Mouse (Mus musculus) cerebral cortex, adult 2 months (tissue): ENCODE results near the gene Gramd4.

Experiments used
- WGBS: fragments of 180-500 bp; shearing (Covaris S2); methylation state at CpG from one replicate; pipeline ENCODE4 v1.1.7; 2018; 5-methylcytosine and 5-hydroxymethylcytosine counted together

The Gramd4 gene

DNA sequence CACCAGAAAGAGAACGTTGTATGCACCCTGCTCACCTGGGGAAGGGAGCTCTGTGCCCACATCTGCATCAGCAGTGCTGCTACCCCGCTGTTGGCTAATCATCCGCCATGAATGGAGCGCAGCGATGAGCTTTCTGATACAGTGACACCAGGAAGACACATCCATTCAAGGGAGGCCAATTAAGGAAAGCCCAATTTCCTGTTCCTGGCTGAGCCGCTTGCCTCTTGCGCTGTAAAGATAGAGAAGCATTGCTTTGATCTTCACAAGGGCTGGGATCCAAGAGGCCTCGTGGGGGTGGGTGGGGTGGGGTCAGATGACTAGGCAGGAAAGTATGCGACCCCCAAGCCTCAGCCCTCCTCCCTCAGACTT, 55.8 kb downstream of the Gramd4 start:
- WGBS: 29% methylated on average over 9 of the region's 9 CpGs

DNA sequence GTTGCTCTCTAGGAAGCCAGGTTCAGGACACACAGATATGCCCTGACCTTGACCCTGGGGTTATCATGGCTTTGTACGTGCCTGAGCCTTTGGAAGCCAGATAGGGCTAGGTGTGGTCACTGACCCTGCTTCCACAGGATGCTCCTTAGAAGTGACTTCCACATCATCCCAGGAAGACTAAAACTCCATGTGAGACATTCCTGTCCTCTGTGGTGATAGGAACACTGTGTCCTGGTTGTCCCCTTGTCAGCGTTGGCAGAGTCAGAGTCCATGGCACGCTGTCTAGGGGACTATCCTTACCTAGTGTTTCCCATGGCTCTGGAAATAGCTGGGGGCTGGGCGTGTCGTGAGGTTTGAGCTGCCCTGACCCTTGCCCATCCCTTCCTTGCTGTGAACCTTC, 58.9 kb downstream of the Gramd4 start:
- 80% methylated on average over 5 of the region's 5 CpGs for WGBS

DNA sequence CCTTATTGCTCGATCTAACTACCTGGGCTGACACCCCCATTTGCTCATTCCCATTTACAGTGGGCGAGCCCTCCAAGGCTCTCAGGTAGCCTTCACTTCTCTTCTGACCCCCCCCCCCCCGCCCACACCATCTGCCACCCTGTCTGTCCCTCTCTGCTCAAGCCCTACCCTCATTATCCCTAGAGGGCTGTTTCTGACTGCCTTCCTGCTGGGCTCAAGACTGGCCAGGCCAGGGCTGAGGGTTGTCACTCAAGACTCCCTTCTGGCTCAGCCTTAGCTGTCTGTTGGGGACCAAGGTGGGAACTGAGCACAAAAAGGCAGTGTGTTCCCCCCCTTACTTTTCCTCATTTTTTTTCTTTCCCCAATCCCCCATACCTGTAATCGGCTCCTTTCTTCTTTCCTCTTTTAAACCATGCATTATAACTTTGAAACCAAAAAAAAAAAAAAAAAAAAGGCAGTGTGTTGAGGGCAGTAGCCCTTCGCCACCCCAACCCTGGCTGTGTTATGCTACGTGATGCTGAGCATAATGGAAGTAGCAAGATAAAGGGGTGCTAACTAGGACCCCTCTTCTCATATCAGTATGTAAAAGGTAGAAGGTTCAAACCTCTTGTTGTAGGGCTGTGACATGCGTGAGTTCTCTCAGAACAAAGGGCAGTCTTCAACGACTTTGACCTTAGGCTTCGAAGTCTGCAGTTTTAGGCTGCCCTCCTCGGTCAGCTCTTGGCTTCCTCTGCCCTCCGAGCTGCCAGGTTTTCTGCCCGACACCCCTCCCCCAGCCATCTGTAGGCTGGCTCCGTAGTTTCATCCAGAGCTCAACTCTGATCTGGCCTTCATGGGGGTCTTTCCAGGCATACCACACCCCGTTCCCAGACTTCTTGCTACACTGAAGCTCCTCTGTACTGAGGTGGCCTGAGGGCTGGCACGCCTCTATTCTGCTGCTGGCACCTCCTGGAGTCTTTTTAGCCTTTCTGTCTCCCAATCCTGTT, 59.9 kb downstream of the Gramd4 start:
- 61% methylated on average over 15 of the region's 15 CpGs for WGBS

DNA sequence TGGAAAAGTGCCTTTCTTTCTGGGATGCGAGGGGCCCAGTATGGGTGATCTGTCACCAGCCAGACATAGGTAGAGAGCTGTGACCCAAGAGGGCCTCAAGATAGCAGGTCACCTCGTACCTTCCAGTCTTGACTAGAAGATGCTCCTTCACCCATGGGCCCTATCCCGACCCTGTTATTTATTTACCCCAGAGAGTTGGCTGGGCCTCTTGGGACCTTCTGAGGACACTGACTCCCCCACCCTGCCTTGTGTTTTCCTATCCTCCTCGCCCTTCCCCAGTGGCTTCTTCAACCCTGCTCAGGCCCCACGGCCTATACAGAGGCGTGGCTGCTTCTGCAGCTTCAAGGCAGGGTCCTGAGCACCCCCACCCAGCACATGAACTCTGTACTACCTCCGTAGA, 61.7 kb downstream of the Gramd4 start:
- 91% methylated on average over 7 of the region's 7 CpGs for WGBS

DNA sequence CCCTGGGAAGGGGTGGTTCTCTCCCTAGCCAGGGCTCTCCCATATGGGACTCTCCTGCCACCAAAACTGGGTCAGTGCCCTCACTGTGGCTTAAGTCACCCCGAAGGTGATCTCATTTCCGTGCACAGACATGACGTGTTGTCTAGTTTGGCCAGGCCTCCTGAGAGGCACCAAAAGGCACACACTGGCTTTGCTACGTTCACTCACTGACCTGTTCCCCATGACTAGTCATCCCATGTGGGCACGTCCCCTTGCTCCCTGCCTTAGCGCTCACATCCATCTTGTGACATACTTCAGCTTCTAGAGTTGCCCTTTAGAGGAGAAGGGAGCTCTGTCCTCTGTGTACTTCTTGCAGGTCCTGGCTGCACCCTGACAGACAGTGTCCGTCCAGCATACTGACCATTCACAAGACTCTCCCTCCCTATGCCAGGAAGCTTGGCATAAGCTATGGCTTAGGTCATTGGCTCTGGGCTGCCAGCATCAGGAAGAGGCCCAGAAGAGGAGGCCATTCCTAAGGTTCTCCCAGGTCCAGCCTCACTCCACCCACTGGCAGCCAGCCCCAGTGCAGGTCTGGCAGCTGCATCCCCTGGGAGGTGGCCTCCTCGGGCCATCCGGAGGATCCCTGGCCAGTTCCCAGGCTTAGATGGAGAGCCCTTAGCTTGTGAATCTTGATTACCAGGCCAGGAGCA, 64.9 kb downstream of the Gramd4 start:
- 65% methylated on average over 9 of the region's 9 CpGs for WGBS

DNA sequence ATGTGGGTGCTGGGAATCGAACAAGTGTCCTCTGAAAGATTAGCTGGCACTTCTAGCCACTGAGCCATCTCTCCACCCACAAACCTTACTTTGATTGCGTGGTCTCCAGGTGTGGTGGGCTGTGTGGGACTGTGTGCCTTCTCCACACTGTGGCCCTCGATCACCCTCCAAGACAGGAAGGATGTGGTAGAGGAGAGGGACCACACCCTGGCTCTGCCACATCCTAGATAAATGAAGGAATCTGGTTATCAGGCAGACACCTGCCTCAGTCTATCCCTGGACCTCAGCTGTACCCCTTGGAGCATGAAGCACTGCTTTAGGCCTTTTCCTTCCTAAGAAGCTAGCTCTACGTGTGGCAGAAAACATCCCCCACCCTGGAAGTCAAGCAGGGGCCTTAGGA, 65.9 kb downstream of the Gramd4 start:
- 95% methylated on average over 4 of the region's 4 CpGs for WGBS

DNA sequence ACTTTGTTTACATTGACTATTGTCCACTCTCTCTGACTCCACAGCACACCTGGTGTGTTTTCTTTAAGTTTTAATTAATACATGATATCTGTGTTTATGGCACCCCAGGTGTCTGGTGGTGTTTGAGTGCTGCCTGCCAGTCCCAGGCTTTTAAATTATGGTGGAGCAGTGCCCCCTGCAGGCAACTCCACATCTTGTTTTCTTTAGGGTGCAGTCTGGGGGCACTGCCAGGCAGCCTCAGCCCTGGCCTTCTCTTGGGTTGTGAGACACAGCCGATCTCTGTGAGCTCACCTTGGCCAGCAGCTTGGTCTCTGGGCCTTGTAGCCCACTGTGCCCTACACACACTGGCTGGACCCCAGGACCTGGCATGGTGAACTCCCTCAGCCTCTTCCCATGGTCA, 66.9 kb downstream of the Gramd4 start:
- WGBS: 31% methylated on average over 1 of the region's 1 CpGs

DNA sequence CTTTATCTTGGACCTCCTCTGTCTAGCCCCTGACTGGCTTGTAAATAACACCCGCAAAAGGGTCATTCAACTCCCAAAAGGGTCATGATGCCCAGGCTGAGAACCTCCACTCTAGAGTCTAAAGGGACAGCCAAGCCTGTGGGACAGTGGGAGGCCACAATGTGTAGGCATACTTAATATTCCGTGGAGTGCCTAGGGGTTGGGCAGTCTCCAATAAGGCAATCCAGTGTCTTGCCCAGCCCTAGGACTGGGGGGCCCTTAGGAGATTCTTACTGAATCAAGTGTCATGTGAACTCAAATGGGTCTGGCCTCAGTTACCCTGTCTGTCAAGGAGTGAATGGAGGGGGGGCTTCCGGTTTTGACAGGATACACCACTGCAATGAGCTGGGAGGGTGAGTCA, 71.5 kb downstream of the Gramd4 start:
- WGBS: 64% methylated on average over 3 of the region's 3 CpGs

DNA sequence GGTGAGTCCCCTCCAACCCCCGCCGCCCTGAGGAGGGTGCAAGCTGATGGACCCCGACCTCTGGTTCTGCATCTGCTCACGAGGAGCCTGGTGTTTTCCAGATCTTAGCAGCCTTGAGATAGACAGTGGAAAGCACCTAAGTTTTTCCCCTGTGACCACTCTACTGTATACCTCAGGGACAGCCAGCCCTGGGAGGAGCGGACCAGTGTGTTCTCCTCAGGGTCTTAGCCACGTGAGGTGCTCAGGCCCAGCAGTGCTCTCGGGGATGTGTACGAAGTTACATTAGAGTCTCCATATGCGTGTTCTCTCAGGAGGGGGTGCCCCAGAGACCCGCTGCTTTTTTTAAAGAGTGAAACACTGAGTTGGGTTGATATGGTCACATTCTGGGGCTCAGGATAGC, 73.2 kb downstream of the Gramd4 start:
- 96% methylated on average over 10 of the region's 10 CpGs for WGBS

DNA sequence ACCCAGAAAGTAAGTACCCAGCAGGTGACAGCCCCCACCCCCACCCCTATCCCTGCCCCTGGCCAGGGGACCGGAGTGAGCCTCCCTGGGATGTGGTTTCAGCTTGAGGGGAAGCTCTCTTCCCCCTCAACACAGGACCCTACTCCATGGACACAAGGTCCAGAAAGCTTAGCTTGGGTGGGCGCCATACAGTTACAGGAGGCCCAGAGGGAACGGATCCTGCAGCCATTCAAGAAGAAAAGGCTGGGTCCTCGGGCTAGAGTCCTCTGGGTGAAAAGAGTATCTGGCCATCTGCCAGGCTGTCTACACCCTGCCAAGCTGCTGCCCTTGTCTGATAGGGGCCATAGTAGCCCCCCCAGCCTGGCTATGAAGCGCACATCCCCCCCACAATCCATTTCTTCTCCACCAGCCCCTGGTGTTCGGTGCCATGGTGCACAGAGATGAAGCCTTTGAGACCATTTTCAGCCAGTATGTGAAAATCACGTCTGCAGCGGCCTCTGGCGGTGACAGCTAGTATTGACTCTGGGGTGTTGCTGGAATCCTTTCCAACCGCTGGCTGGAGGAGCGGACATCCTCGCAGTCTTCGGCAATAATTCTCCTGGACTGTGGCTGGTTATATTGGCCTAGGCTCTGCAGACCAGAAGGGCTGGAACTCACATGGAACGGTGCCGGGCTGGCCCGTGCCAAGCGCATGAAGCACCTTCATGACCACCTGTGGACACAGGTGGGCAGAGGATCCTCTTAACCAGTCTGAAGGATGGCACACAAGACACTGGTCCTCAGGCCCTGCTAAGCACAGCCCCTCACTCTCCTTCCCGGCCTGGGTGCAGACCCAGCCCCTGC, 77.7 kb downstream of the Gramd4 start:
- WGBS: 31% methylated on average over 18 of the region's 18 CpGs

DNA sequence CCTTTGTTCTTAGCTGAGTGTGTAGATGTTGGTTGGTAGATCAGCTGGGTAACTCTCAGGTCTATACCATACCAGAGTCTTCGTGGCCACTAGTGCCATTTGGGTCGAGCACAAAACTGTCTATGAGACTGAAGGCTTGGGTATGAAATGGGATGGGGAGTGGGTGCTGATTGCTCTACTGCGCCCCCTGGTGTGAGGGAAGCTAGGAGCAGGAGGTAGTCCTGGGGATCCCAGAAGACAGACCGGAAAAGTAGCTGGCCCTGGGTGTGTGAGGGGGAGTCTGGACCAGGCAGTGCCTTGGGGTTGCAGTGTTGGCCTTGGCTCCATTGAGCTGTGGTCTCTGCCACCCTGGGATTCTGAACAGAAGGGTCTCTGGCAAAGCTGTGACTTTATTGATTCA, 80.1 kb downstream of the Gramd4 start:
- 53% methylated on average over 4 of the region's 4 CpGs for WGBS

DNA sequence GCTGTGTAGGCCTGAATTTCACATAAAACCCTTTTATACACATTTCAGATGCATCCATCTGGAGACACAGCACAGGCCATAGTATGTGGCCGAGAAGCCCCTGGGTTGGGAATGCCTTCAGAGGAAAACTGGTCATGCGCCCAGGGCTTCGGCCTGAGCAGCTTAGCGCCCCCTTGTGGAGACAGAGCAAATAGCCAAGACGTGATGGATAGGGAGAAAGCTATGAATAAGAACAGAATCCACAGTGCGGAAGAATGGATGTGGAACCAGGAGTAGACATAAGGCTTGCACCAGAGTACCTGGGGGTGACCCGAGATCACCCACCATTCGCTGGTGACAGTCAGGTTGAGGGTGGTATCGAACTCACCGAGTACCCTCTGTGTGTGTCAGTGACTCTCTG, 82.8 kb downstream of the Gramd4 start:
- 32% methylated on average over 10 of the region's 10 CpGs for WGBS

DNA sequence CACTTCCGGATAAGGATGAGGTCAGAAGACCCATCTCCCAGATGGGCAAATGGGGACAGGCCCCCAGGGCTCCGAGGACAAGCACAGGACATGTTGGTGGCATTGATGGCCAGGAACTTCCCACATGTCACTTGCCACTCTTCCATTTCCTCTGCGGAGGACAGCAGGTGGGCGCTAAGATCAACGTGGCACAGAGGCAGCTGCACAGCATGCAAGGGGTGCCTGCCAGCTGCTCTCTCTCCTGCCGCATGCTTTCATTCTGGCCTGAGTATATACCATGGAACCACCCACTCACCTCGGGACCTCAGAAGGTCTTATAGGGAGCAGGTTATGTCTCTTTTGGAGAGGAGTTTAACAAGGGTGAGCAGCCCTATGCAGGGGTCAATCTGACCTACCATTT, 87.1 kb downstream of the Gramd4 start:
- WGBS: 43% methylated on average over 7 of the region's 7 CpGs

DNA sequence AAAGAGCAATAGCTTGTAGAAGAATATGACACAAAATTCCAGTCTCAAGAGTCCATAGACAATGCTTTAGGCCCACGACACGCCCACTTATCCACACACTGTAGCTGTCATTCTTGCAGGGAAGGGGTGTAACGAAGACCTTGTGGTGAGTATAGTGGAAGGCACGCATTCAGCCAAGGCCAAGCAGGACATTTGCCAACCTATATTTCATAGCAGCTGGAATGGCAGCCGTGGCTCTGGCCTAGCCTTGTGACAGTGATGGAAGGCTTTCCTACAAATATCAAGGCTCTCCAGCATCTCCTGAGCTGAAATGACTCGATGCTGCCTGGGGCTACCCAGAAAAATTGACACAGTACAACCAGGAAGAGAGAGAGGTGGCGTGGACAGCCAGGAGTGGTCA, 87.6 kb downstream of the Gramd4 start:
- 75% methylated on average over 7 of the region's 7 CpGs for WGBS

DNA sequence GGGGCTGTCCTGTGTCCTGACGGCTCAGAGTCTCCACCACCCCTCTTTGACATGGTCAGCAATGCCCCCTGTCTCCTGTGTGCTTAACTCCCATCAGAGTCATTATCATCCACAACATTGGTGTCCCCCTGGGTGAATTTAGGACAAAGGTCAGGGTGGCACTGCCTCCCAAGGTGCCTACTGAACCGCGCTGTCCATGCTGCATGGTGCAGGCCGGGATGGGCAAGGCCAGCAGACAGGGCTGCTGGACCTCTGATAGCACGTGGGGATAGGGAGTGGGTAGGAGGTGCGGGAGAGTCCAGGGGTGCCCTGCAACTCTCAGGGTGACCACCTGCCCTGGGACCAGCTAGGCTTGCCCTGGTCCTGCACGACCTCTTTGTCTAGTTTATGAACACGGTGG, 89.4 kb downstream of the Gramd4 start:
- 95% methylated on average over 8 of the region's 8 CpGs for WGBS

DNA sequence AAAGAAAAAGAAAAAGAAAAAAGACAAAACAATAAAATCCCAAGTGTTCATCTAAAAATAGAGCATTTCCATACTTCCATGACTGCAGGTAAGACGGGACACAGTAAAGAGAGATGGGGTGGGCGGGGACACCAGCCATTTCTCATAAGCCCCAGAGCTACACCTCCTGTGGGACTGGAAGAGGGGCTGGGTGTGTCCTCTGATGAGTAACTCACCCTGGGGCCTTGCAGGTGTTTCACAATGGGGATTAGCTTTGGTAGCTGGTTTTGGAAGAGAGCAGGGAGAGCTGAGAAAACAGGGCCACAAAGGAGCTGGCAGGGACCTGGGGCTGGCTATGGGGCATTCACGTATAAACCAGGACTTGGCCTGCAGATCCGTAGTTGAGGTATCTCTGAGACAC, 93.1 kb downstream of the Gramd4 start:
- 84% methylated on average over 4 of the region's 4 CpGs for WGBS

DNA sequence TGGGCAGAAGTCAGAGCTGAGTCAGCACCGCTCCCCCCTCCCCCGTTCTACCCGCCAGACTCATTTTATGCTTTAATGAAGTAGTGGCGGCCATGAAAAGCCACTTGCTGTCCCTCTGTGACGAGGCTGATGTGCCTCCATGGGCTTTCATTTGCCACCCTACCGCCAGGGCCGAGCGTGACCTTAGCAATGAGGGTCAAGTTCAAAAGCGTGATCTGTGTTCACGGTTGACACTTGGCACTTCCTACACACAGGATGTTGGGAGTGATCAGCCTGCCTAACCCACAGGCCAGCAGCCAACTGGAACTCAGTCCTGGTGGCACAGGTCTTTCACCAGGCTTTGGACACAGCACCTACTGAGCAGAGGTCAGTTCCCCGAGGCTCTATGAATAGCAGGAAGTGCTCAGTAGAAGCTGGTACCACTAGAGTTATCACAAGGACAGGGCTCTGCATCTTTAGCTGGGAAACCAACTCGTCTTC, 96.0 kb downstream of the Gramd4 start:
- WGBS: 83% methylated on average over 12 of the region's 12 CpGs

DNA sequence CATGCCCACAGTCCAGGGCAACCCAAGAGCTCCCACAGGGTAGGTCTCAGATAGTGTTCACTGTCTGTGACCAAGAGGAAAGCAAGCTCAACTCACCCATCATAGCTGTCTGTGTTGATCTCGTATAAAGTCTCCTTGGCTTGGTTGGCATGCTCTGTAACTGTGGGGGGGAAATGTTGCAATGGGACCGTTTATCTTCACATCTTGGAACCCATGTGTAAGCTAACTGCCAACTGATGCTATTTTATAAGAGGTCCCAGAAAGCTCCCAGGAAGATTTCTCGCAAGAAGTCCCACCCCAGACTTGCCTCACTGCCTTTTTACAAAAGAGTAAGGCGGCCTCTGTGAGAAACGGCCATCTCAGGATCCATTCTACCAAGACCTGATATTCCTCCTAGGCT, 99.0 kb downstream of the Gramd4 start:
- 81% methylated on average over 5 of the region's 5 CpGs for WGBS

DNA sequence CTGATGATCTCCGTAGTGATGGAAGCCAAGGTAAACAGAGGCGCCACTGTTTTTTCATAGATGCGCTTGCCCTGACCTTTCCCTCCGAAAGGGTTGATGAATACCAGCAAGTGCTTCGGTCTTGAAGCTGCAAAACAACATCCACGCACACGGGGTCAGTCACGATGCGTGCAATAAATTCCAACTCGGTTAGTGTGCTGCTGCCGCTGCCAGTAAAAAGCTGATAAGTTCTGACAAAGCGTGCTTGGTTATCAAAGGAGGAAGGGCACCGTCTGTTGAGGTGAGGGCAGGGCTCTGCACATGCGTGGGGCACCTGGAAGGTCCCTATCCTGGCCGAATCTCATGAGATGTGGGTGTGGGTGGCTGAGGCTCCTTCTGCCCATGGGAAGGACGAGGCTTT, 101.6 kb downstream of the Gramd4 start:
- 91% methylated on average over 16 of the region's 16 CpGs for WGBS

DNA sequence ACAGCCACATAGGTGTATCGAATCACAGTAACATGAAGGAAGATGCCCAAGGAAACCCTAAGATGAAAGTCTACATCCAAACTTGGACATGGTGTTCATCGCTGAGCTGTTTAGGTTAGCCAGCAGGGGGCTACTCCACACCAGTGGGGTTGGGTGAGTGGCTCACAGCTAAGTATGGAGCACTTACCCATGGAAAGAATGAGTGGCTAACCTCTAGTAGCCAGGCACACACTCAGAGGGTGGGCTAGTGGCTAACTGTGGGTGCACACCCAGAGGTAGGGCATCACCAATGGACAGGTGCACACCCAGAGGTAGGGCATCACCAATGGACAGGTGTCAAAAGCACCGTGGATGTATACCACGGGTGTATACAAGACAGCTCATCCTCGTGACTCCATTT, 102.2 kb downstream of the Gramd4 start:
- 95% methylated on average over 5 of the region's 5 CpGs for WGBS

DNA sequence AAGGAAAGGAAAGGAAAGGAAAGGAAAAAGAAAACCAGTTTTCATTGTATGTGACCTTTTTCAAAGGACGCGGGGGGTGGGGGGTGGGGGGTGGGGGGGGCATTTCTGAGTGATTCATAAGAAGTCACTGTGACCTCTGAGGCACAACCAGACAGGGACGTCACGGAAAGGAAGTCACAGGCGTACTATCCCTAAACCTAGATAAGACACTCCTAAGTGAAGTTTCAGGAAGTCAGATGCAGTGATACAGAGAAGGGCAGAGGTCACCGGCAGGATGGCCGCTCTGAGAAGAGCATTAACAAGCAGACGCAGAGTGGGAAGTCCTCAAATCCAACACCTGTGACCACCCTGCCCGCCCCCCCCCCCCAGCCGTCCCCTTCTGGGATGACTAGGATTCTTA, 103.4 kb downstream of the Gramd4 start:
- WGBS: 86% methylated on average over 10 of the region's 10 CpGs

DNA sequence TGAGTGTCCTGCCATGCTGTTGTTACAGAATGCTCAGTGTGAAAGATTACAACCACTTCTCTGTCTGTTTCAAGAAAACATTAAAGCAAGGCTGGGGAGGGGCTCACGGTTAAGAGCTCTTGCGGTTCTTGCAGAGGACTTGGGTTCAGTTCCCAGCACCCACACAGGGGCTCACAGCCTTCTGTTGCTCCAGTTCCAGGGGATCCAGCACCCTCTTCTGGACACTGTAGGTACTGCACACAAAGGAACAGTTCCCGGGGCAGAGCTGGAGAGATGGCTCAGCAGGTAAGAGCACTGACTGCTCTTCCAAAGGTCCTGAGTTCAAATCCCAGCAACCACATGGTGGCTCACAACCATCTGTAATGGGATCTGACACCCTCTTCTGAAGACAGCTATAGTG, 104.3 kb downstream of the Gramd4 start:
- 99% methylated on average over 3 of the region's 3 CpGs for WGBS
